Mouse (Mus musculus) left cerebral cortex, postnatal 14 days (tissue): ENCODE results near the gene Rai1. TPM values are rescaled to one million over a fixed set of nuclear protein-coding genes. Genes with fewer than 3 reads are reported as not detected.
A peak's percentile ranks its signal among the peaks of the same experiment; 100 is the strongest.

Experiments
- DNase-seq, 2 experiments: peaks; one replicate each; pipeline ENCODE4 v3.0.0; 2021 to 2022; ENCODE audit warnings: low spot score in 2 of 2, mixed read lengths in 1 of 2
- intact Hi-C: fragments of 180-260 bp; cut with DNase I; formaldehyde crosslinking; loops from one replicate; pipeline ENCODE4 v1.15.1; 2025
- total RNA-seq, 2 experiments: library from RNA; stranded (reverse); gene quantifications; 2 replicates each; pipeline ENCODE4 v1.2.3; 2021

Rai1 gene
- total RNA-seq, 2 experiments from 2014 or later: 58.8 to 60.5 TPM

GRCm38 (mm10) chr11:60202710-60203638 is 98.2 kb downstream of the Rai1 start:
- intact Hi-C loops: loop anchor here (5.0 kb wide), 1 partner anchor 89 kb away; no protein-coding TSS in a partner anchor
- DNase-seq: no peak

GRCm38 (mm10) chr11:60205026-60205425 is 100.2 kb downstream of the Rai1 start:
- no peak for DNase-seq
- intact Hi-C loops: no loop called here

- DNase-seq: no peak
- intact Hi-C loops: no loop called here
Observed at GRCm38 (mm10) chr11:60206207-60206606, 101.4 kb downstream of the Rai1 start.

GRCm38 (mm10) chr11:60208201-60208600 is 103.4 kb downstream of the Rai1 start:
- DNase-seq: no peak
- intact Hi-C loops: no loop called here

GRCm38 (mm10) chr11:60208712-60209111 is 103.9 kb downstream of the Rai1 start:
- intact Hi-C loops: no loop called here
- no peak for DNase-seq

GRCm38 (mm10) chr11:60209217-60209932 is 104.6 kb downstream of the Rai1 start:
- peak; percentile 84 to 86 for DNase-seq
- intact Hi-C loops: no loop called here

GRCm38 (mm10) chr11:60209933-60210249 is 105.1 kb downstream of the Rai1 start:
- no peak for DNase-seq
- intact Hi-C loops: no loop called here

GRCm38 (mm10) chr11:60210305-60210724 is 105.5 kb downstream of the Rai1 start:
- intact Hi-C loops: no loop called here
- peak; percentile 85 to 94 for DNase-seq

- intact Hi-C loops: no loop called here
- no peak for DNase-seq
Observed at GRCm38 (mm10) chr11:60211152-60211551, 106.3 kb downstream of the Rai1 start.

- intact Hi-C loops: no loop called here
- no peak for DNase-seq
Observed at GRCm38 (mm10) chr11:60211761-60212160, 106.9 kb downstream of the Rai1 start.

- no peak for DNase-seq
- intact Hi-C loops: no loop called here
Observed at GRCm38 (mm10) chr11:60213266-60213665, 108.5 kb downstream of the Rai1 start.

- no peak for DNase-seq
- intact Hi-C loops: no loop called here
Observed at GRCm38 (mm10) chr11:60216671-60217070, 111.9 kb downstream of the Rai1 start.

- intact Hi-C loops: no loop called here
Observed at GRCm38 (mm10) chr11:60217467-60217866, 112.7 kb downstream of the Rai1 start.

GRCm38 (mm10) chr11:60219609-60220008 is 114.8 kb downstream of the Rai1 start:
- intact Hi-C loops: no loop called here
- no peak for DNase-seq

More at GRCm38 (mm10) chr11:60217467-60217866, 112.7 kb downstream of the Rai1 start:
- no peak for DNase-seq

- intact Hi-C loops: no loop called here
- DNase-seq: peak; percentile 86 to 88
Observed at GRCm38 (mm10) chr11:60220291-60220804, 115.5 kb downstream of the Rai1 start.

- intact Hi-C loops: no loop called here
- DNase-seq: no peak
Observed at GRCm38 (mm10) chr11:60221425-60221824, 116.6 kb downstream of the Rai1 start.

- DNase-seq: no peak
- intact Hi-C loops: no loop called here
Observed at GRCm38 (mm10) chr11:60222085-60222468, 117.3 kb downstream of the Rai1 start.

GRCm38 (mm10) chr11:60222469-60223236 is 117.8 kb downstream of the Rai1 start, which contains the start of gene Srebf1:
TSS of gene Srebf1 (minus strand) at chr11:60222581.
- DNase-seq: peak; percentile 68 to 76
- intact Hi-C loops: no loop called here

GRCm38 (mm10) chr11:60224676-60225075 is 119.9 kb downstream of the Rai1 start:
- no peak for DNase-seq
- intact Hi-C loops: no loop called here

GRCm38 (mm10) chr11:60225874-60226273 is 121.1 kb downstream of the Rai1 start:
- intact Hi-C loops: no loop called here
- no peak for DNase-seq
